Mouse (Mus musculus): ENCODE measurements around the gene Gm6993. TPM values are rescaled to one million over a fixed set of nuclear protein-coding genes. Genes with fewer than 3 reads are reported as not detected.

The Gm6993 gene
- polyA plus RNA-seq (2015; fragmentation: Nextera tagmentation; extraction: Ambion mirVana): not detected in 2 replicates

DNA sequence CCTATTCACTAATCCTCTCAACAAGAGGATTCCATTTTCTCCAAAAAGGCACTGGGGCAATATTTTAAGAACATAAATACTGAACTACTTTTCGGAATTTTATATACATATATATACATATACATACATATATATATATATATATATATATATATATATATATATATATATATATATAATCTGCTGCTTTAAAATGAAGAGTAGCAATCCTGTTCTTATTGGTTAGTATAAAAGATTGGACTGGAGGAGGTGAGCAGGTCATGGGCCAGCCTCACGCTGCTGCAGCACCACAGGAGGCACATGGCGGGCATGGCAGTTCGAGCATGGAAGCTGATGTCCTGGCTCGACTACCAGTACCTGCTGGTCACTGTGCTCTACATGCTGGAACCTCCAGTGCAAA lies at the start of gene Gm6993:
Gene Gm6993 (plus strand): TSS at position 301 of the 400 bp plus-strand sequence.
- 85% methylated on average over 5 of the region's 5 CpGs for WGBS
- H3K4me3 ChIP-seq (ENCODE audit: low read depth, low read length): no peak within 1 kb of the TSS

GRCm38 (mm10) chr12:31191329-31191954 lies 49.1 kb upstream of the Gm6993 start:
- Histone ChIP-seq H3K27ac (replicated peaks) (peak overlapping the region; percentile 35; the same call in 1 of the 2 replicates), H3K4me3 (ENCODE audit: low read depth, low read length) (no peak overlapping the region), H3K36me3 (ENCODE audit: control insufficient read depth, insufficient read depth, low read length) (no peaks in the 10 kb centered on the region), H3K9me3 (ENCODE audit: control insufficient read depth, low read length) (no peaks in the 10 kb centered on the region), H3K9ac (ENCODE audit: low read length) (no peak overlapping the region), H3K4me2 (replicated peaks; ENCODE audit: low read depth) (no peak overlapping the region), H3K4me1 (replicated peaks; ENCODE audit: control insufficient read depth, insufficient read depth) (no peaks in the 10 kb centered on the region), H3K27me3 (ENCODE audit: control insufficient read depth, insufficient read depth, low read length) (no peaks in the 10 kb centered on the region)
- DNase-seq (ENCODE audit: low spot score): peak; percentile 39
- TF ChIP-seq CTCF (IDR thresholded peaks at IDR 0.05; ENCODE audit: low read depth) (no peak), EP300 (optimal IDR thresholded peaks at IDR 0.05) (no peak)
- WGBS: 37% methylated on average over 8 of the region's 8 CpGs
- peak; percentile 85; the same call in 1 of the 2 replicates for ATAC-seq (ENCODE audit: low FRiP score, low TSS enrichment)

More for the DNA sequence above, at the start of gene Gm6993:
- no peaks in the 10 kb centered on the region for H3K36me3 ChIP-seq (ENCODE audit: control insufficient read depth, insufficient read depth, low read length)
- peaks cover 5% of the 10 kb centered on the region; the same call in 1 of the 2 replicates for H3K4me1 ChIP-seq (replicated peaks; ENCODE audit: control insufficient read depth, insufficient read depth)
- TF ChIP-seq CTCF (IDR thresholded peaks at IDR 0.05; ENCODE audit: low read depth): no peak
- TF ChIP-seq EP300 (optimal IDR thresholded peaks at IDR 0.05): no peak
- DNase-seq (ENCODE audit: low spot score) (no peak), ATAC-seq (ENCODE audit: low FRiP score, low TSS enrichment) (no peak)
- no peaks in the 10 kb centered on the region for H3K27me3 ChIP-seq (ENCODE audit: control insufficient read depth, insufficient read depth, low read length)
- no peak within 1 kb of the TSS for H3K9ac ChIP-seq (ENCODE audit: low read length)
- H3K9me3 ChIP-seq (ENCODE audit: control insufficient read depth, low read length): no peaks in the 10 kb centered on the region
- no peak within 1 kb of the TSS for H3K27ac ChIP-seq (replicated peaks)
- no peak within 1 kb of the TSS for H3K4me2 ChIP-seq (replicated peaks; ENCODE audit: low read depth)

- Histone ChIP-seq H3K9ac (ENCODE audit: low read length) (no peak overlapping the region), H3K4me2 (replicated peaks; ENCODE audit: low read depth) (no peak overlapping the region), H3K36me3 (ENCODE audit: control insufficient read depth, insufficient read depth, low read length) (no peaks in the 10 kb centered on the region), H3K4me1 (replicated peaks; ENCODE audit: control insufficient read depth, insufficient read depth) (no peaks in the 10 kb centered on the region), H3K27ac (replicated peaks) (no peak overlapping the region), H3K4me3 (ENCODE audit: low read depth, low read length) (no peak overlapping the region), H3K27me3 (ENCODE audit: control insufficient read depth, insufficient read depth, low read length) (no peaks in the 10 kb centered on the region), H3K9me3 (ENCODE audit: control insufficient read depth, low read length) (no peaks in the 10 kb centered on the region)
- ATAC-seq (ENCODE audit: low FRiP score, low TSS enrichment) (no peak), DNase-seq (ENCODE audit: low spot score) (no peak)
- TF ChIP-seq CTCF (IDR thresholded peaks at IDR 0.05; ENCODE audit: low read depth) (no peak), EP300 (optimal IDR thresholded peaks at IDR 0.05) (no peak)
- 100% methylated on average over 1 of the region's 1 CpGs for WGBS
Observed at GRCm38 (mm10) chr12:31202509-31202908, 38.1 kb upstream of the Gm6993 start.

- Histone ChIP-seq H3K27ac (replicated peaks) (0 out of 2 replicates have a peak overlapping the region, but pooled peaks have one; percentile 30), H3K9ac (ENCODE audit: low read length) (no peak overlapping the region), H3K4me1 (replicated peaks; ENCODE audit: control insufficient read depth, insufficient read depth) (no peaks in the 10 kb centered on the region), H3K4me3 (ENCODE audit: low read depth, low read length) (no peak overlapping the region), H3K27me3 (ENCODE audit: control insufficient read depth, insufficient read depth, low read length) (no peaks in the 10 kb centered on the region), H3K4me2 (replicated peaks; ENCODE audit: low read depth) (no peak overlapping the region), H3K36me3 (ENCODE audit: control insufficient read depth, insufficient read depth, low read length) (no peaks in the 10 kb centered on the region), H3K9me3 (ENCODE audit: control insufficient read depth, low read length) (no peaks in the 10 kb centered on the region)
- no peak for TF ChIP-seq EP300 (optimal IDR thresholded peaks at IDR 0.05)
- no peak for TF ChIP-seq CTCF (IDR thresholded peaks at IDR 0.05; ENCODE audit: low read depth)
- WGBS: 57% methylated on average over 6 of the region's 6 CpGs
- DNase-seq (ENCODE audit: low spot score): no peak
- no peak for ATAC-seq (ENCODE audit: low FRiP score, low TSS enrichment)
Observed at GRCm38 (mm10) chr12:31203746-31204455, 36.7 kb upstream of the Gm6993 start.

DNA sequence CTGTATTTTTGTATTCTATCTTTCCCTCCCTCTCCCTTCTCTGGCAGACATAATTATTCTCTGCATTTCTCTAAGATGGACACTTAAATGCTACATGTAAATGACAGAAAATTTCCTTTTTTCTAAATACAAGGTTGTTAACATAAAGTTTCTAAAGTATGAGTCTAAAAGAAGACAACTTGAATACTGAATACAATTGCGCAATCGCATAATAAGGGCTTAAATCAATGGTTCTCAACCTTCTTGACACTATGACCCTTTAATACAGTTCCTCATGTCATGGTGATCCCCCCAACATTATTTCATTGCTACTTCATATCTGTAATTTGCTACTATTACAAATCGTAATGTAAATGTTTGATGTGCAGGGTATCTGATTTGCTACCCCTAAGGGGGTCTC lies 35.7 kb upstream of the Gm6993 start:
- TF ChIP-seq CTCF (IDR thresholded peaks at IDR 0.05; ENCODE audit: low read depth) (no peak), EP300 (optimal IDR thresholded peaks at IDR 0.05) (no peak)
- ATAC-seq (ENCODE audit: low FRiP score, low TSS enrichment) (no peak), DNase-seq (ENCODE audit: low spot score) (no peak)
- Histone ChIP-seq H3K27me3 (ENCODE audit: control insufficient read depth, insufficient read depth, low read length) (no peaks in the 10 kb centered on the region), H3K4me1 (replicated peaks; ENCODE audit: control insufficient read depth, insufficient read depth) (no peaks in the 10 kb centered on the region), H3K36me3 (ENCODE audit: control insufficient read depth, insufficient read depth, low read length) (no peaks in the 10 kb centered on the region), H3K9ac (ENCODE audit: low read length) (no peak overlapping the region), H3K4me3 (ENCODE audit: low read depth, low read length) (no peak overlapping the region), H3K9me3 (ENCODE audit: control insufficient read depth, low read length) (no peaks in the 10 kb centered on the region), H3K4me2 (replicated peaks; ENCODE audit: low read depth) (no peak overlapping the region), H3K27ac (replicated peaks) (no peak overlapping the region)
- 96% methylated on average over 3 of the region's 3 CpGs for WGBS
